Mouse (Mus musculus): ENCODE data around the gene Abca4.

Gene Abca4

GRCm38 (mm10) chr3:122043799-122044547 is at the start of gene Abca4:
TSS of gene Abca4 (plus strand) at chr3:122044443.
- DNase-seq = no peak

GRCm38 (mm10) chr3:121995125-121995524 is 49.1 kb upstream of the Abca4 start:
- no peak for DNase-seq

GRCm38 (mm10) chr3:121999934-122000333 is 44.3 kb upstream of the Abca4 start:
- DNase-seq = no peak

- DNase-seq = no peak
Observed at GRCm38 (mm10) chr3:122001568-122001967, 42.7 kb upstream of the Abca4 start.

- DNase-seq = no peak
Observed at GRCm38 (mm10) chr3:122009818-122010217, 34.4 kb upstream of the Abca4 start.

- no peak for DNase-seq
Observed at GRCm38 (mm10) chr3:122010292-122010691, 34.0 kb upstream of the Abca4 start.

GRCm38 (mm10) chr3:122012464-122012863 is 31.8 kb upstream of the Abca4 start:
- DNase-seq = no peak

GRCm38 (mm10) chr3:122018421-122018820 is 25.8 kb upstream of the Abca4 start:
- DNase-seq = no peak

GRCm38 (mm10) chr3:122019159-122019558 is 25.1 kb upstream of the Abca4 start:
- DNase-seq = no peak

- DNase-seq = no peak
Observed at GRCm38 (mm10) chr3:122021029-122021652, 23.1 kb upstream of the Abca4 start.

GRCm38 (mm10) chr3:122022355-122022754 is 21.9 kb upstream of the Abca4 start:
- no peak for DNase-seq

- no peak for DNase-seq
Observed at GRCm38 (mm10) chr3:122026676-122027075, 17.6 kb upstream of the Abca4 start.

- DNase-seq = no peak
Observed at GRCm38 (mm10) chr3:122027776-122028175, 16.5 kb upstream of the Abca4 start.

GRCm38 (mm10) chr3:122033248-122033837 is 10.9 kb upstream of the Abca4 start:
- no peak for DNase-seq

GRCm38 (mm10) chr3:122034240-122034639 is 10.0 kb upstream of the Abca4 start:
- DNase-seq = no peak

- DNase-seq = no peak
Observed at GRCm38 (mm10) chr3:122035092-122035491, 9.2 kb upstream of the Abca4 start.

GRCm38 (mm10) chr3:122040522-122040921 is 3.7 kb upstream of the Abca4 start:
- DNase-seq = no peak

- DNase-seq = no peak
Observed at GRCm38 (mm10) chr3:122043102-122043501, 1.1 kb upstream of the Abca4 start.

GRCm38 (mm10) chr3:122046187-122046620 is 2.0 kb downstream of the Abca4 start:
- DNase-seq = no peak

- DNase-seq = no peak
Observed at GRCm38 (mm10) chr3:122047402-122047801, 3.2 kb downstream of the Abca4 start.

- DNase-seq = peak; percentile 12
Observed at GRCm38 (mm10) chr3:122047921-122048861, 3.9 kb downstream of the Abca4 start.

- no peak for DNase-seq
Observed at GRCm38 (mm10) chr3:122049158-122049557, 4.9 kb downstream of the Abca4 start.
